19 mouse cellular contexts compared by ENCODE assay signal in genomic region chr12:8662721-8663120, GRCm38 (mm10).
"Had no signal": no experiment of that assay in that cellular context is flagged by ENCODE, and none has a peak within 500 bp of the region (broad histone marks: within the 10 kb centered on the region; RNA-seq: fewer than 3 reads in every experiment).

No protein-coding gene starts in this region.

- DNase-seq: kidney, adult 18-20 months; kidney, adult 9 months; kidney, postnatal 14 days; layer of hippocampus, adult 9-11 months; liver; lung, adult 18-20 months; lung, postnatal 10 days; midbrain, embryonic 14.5 days; retina, postnatal 1 day had no signal

- H3K27ac ChIP-seq: layer of hippocampus, adult 2 months; limb, embryonic 10.5 days; limb, embryonic 13.5 days; liver, embryonic 12.5 days; liver, embryonic 15.5 days; lung, embryonic 15.5 days; midbrain, embryonic 10.5 days; neural tube, embryonic 13.5 days; stomach, embryonic 15.5 days had no signal

- H3K4me1 ChIP-seq: limb, embryonic 10.5 days; limb, embryonic 13.5 days; lung, embryonic 15.5 days; midbrain, embryonic 10.5 days; neural tube, embryonic 13.5 days; stomach, embryonic 15.5 days had no signal

- H3K4me2 ChIP-seq: limb, embryonic 13.5 days; liver, embryonic 12.5 days; liver, embryonic 15.5 days; lung, embryonic 15.5 days; neural tube, embryonic 13.5 days; stomach, embryonic 15.5 days had no signal

- H3K27me3 ChIP-seq: limb, embryonic 13.5 days; liver, embryonic 12.5 days; liver, embryonic 15.5 days; lung, embryonic 15.5 days; megakaryocyte, embryonic 14.5 days; neural tube, embryonic 13.5 days; stomach, embryonic 15.5 days had no signal

- H3K9ac ChIP-seq: limb, embryonic 13.5 days; liver, embryonic 12.5 days; liver, embryonic 15.5 days; lung, embryonic 15.5 days; neural tube, embryonic 13.5 days; stomach, embryonic 15.5 days had no signal

- ATAC-seq: liver, embryonic 12.5 days had no signal

- H3K36me3 ChIP-seq: limb, embryonic 10.5 days; limb, embryonic 13.5 days; liver, embryonic 12.5 days; liver, embryonic 15.5 days; lung, embryonic 15.5 days; midbrain, embryonic 10.5 days; neural tube, embryonic 13.5 days; stomach, embryonic 15.5 days had no signal

- H3K9me3 ChIP-seq: limb, embryonic 10.5 days; limb, embryonic 13.5 days; liver, embryonic 12.5 days; liver, embryonic 15.5 days; lung, embryonic 15.5 days; megakaryocyte, embryonic 14.5 days; midbrain, embryonic 10.5 days; neural tube, embryonic 13.5 days; stomach, embryonic 15.5 days had no signal

- H3K4me3 ChIP-seq: layer of hippocampus, adult 2 months; limb, embryonic 10.5 days; limb, embryonic 13.5 days; liver, embryonic 12.5 days; liver, embryonic 15.5 days; lung, embryonic 15.5 days; midbrain, embryonic 10.5 days; neural tube, embryonic 13.5 days; stomach, embryonic 15.5 days had no signal
